Comparison of ENCODE assay signal across 29 mouse cellular contexts in the genomic region with DNA sequence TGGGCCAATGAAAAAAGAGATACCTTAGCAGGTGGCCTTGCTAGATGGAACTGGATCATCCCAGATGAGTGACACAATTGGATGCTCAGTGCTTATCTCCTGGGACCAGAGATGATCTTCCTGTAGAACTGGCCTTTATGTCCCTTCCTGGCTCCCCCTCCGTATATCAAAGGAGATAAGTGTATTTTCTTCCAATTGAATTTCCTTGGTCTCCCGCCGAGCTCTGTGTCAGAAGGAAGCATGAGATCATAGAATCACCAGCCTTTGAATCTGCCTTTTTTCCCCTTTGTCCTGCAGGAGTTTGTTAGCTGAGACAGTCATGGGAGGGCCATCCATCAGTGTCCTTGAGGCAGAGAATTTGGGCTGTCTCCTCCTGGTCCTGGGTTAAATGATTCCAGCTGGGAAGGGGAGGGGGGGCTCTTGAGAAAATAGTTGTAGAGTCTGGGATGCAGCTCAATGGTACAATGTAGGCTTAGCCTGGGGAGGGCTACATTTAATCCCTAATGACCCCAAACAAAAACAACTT. TPM values are rescaled to one million over a fixed set of nuclear protein-coding genes. Genes with fewer than 3 reads are reported as not detected.
DNase-seq lines count a peak whose midpoint lies in the region; ATAC-seq lines count a peak whose summit lies in the region.
"Had no signal": no experiment of that assay in that cellular context is flagged by ENCODE, and none has a peak within 500 bp of the region (broad histone marks: within the 10 kb centered on the region; RNA-seq: fewer than 3 reads in every experiment).

No protein-coding gene starts in this region.

- no peak for ATAC-seq in forebrain, embryonic 14.5 days
- ATAC-seq in forebrain, embryonic 16.5 days, result no peak
- peak; percentile 31; the same call in 1 of the 2 replicates for ATAC-seq in midbrain, embryonic 15.5 days (replicated peaks)
- ATAC-seq in midbrain, embryonic 16.5 days, result no peak
- no peak for ATAC-seq in neural tube, embryonic 11.5 days (ENCODE audit: insufficient read depth, low FRiP score, low TSS enrichment)
- ATAC-seq in heart, embryonic 12.5 days (ENCODE audit: insufficient number of reproducible peaks, low FRiP score), result no peak
- ATAC-seq: intestine, postnatal 0 days had no signal

- H3K27ac ChIP-seq in forebrain, embryonic 14.5 days (ENCODE audit: low read depth, low read length), result no peak overlapping the region
- no peak overlapping the region for H3K27ac ChIP-seq in forebrain, embryonic 16.5 days (ENCODE audit: low read length)
- H3K27ac ChIP-seq in midbrain, embryonic 15.5 days, result no peak overlapping the region
- no peak overlapping the region for H3K27ac ChIP-seq in midbrain, embryonic 16.5 days (ENCODE audit: low read length)
- no peak overlapping the region for H3K27ac ChIP-seq in neural tube, embryonic 11.5 days (ENCODE audit: low read depth, low read length)
- H3K27ac ChIP-seq in heart, embryonic 12.5 days (ENCODE audit: poor library complexity, severe bottlenecking), result no peak overlapping the region
- H3K27ac ChIP-seq: embryonic facial prominence, embryonic 13.5 days; forebrain, embryonic 10.5 days; heart, embryonic 10.5 days; left cerebral cortex, adult 2 months; limb, embryonic 13.5 days; lung, embryonic 15.5 days had no signal

- WGBS in forebrain, embryonic 14.5 days, result 57% methylated on average over 3 of the region's 3 CpGs
- WGBS in forebrain, embryonic 16.5 days, result 67% methylated on average over 3 of the region's 3 CpGs
- 36% methylated on average over 3 of the region's 3 CpGs for WGBS in midbrain, embryonic 15.5 days
- WGBS in midbrain, embryonic 16.5 days, result 33% methylated on average over 3 of the region's 3 CpGs
- WGBS in neural tube, embryonic 11.5 days, result 10% methylated on average over 3 of the region's 3 CpGs
- WGBS in heart, embryonic 12.5 days, result 32% methylated on average over 3 of the region's 3 CpGs

- H3K4me2 ChIP-seq in forebrain, embryonic 14.5 days (ENCODE audit: low read length), result no peak overlapping the region
- H3K4me2 ChIP-seq in forebrain, embryonic 16.5 days (ENCODE audit: low read length), result no peak overlapping the region
- no peak overlapping the region for H3K4me2 ChIP-seq in midbrain, embryonic 15.5 days
- H3K4me2 ChIP-seq in midbrain, embryonic 16.5 days (ENCODE audit: low read length), result no peak overlapping the region
- no peak overlapping the region for H3K4me2 ChIP-seq in neural tube, embryonic 11.5 days (ENCODE audit: low read depth)
- H3K4me2 ChIP-seq in heart, embryonic 12.5 days, result no peak overlapping the region
- H3K4me2 ChIP-seq: embryonic facial prominence, embryonic 13.5 days; limb, embryonic 13.5 days; liver, embryonic 11.5 days; lung, embryonic 15.5 days had no signal

- H3K36me3 ChIP-seq in forebrain, embryonic 14.5 days (ENCODE audit: control insufficient read depth, insufficient read depth, low read length), result no peaks in the 10 kb centered on the region
- no peaks in the 10 kb centered on the region for H3K36me3 ChIP-seq in forebrain, embryonic 16.5 days (ENCODE audit: control insufficient read depth, insufficient read depth)
- no peaks in the 10 kb centered on the region for H3K36me3 ChIP-seq in midbrain, embryonic 15.5 days (replicated peaks)
- no peaks in the 10 kb centered on the region for H3K36me3 ChIP-seq in midbrain, embryonic 16.5 days (ENCODE audit: control insufficient read depth, insufficient read depth, low read length)
- H3K36me3 ChIP-seq in neural tube, embryonic 11.5 days (ENCODE audit: control insufficient read depth, insufficient read depth, low read length), result no peaks in the 10 kb centered on the region
- H3K36me3 ChIP-seq in heart, embryonic 12.5 days, result no peaks in the 10 kb centered on the region
- H3K36me3 ChIP-seq: embryonic facial prominence, embryonic 13.5 days; forebrain, embryonic 10.5 days; heart, embryonic 10.5 days; limb, embryonic 13.5 days; lung, embryonic 15.5 days had no signal

- DNase-seq in forebrain, embryonic 14.5 days (ENCODE audit: low spot score), result peak; percentile 30
- DNase-seq in embryo, embryonic 11 days, result peak; percentile 70
- peak; percentile 52 for DNase-seq in neural tube, embryonic 11.5 days (ENCODE audit: low spot score)
- DNase-seq in spleen, adult 18-20 months, result no peak
- DNase-seq: adrenal gland, postnatal 14 days; cerebellum, adult 11-12 months; cerebellum, postnatal 10 days; gastrocnemius, postnatal 25 days; heart, adult 11 months; heart, postnatal 36 days; kidney, adult 9 months; kidney, postnatal 10 days; midbrain, embryonic 14.5 days; right cerebral cortex, adult 18-20 months; thymus, adult 2 months; thymus, postnatal 36 days had no signal

- H3K9ac ChIP-seq in forebrain, embryonic 14.5 days (ENCODE audit: low read length), result no peak overlapping the region
- no peak overlapping the region for H3K9ac ChIP-seq in forebrain, embryonic 16.5 days (replicated peaks; ENCODE audit: low read depth, low read length)
- H3K9ac ChIP-seq in midbrain, embryonic 15.5 days, result no peak overlapping the region
- no peak overlapping the region for H3K9ac ChIP-seq in midbrain, embryonic 16.5 days (ENCODE audit: low read depth, low read length)
- no peak overlapping the region for H3K9ac ChIP-seq in neural tube, embryonic 11.5 days (ENCODE audit: low read length)
- H3K9ac ChIP-seq in heart, embryonic 12.5 days, result no peak overlapping the region
- H3K9ac ChIP-seq: embryonic facial prominence, embryonic 13.5 days; limb, embryonic 13.5 days; lung, embryonic 15.5 days had no signal

- H3K4me1 ChIP-seq in forebrain, embryonic 14.5 days (ENCODE audit: control insufficient read depth, insufficient read depth, low read length), result peaks cover 17% of the 10 kb centered on the region
- peaks cover 16% of the 10 kb centered on the region for H3K4me1 ChIP-seq in forebrain, embryonic 16.5 days (replicated peaks; ENCODE audit: control insufficient read depth, insufficient read depth, low read length)
- H3K4me1 ChIP-seq in midbrain, embryonic 15.5 days, result peaks cover 36% of the 10 kb centered on the region
- H3K4me1 ChIP-seq in midbrain, embryonic 16.5 days (ENCODE audit: control insufficient read depth, insufficient read depth, low read length), result peaks cover 28% of the 10 kb centered on the region
- H3K4me1 ChIP-seq in neural tube, embryonic 11.5 days (ENCODE audit: control insufficient read depth, insufficient read depth, low read length), result peaks cover 12% of the 10 kb centered on the region
- peaks cover 23% of the 10 kb centered on the region for H3K4me1 ChIP-seq in heart, embryonic 12.5 days (replicated peaks)

- H3K9me3 ChIP-seq in forebrain, embryonic 14.5 days (replicated peaks; ENCODE audit: control insufficient read depth, low read length), result no peaks in the 10 kb centered on the region
- no peaks in the 10 kb centered on the region for H3K9me3 ChIP-seq in forebrain, embryonic 16.5 days (ENCODE audit: control insufficient read depth, low read length)
- no peaks in the 10 kb centered on the region for H3K9me3 ChIP-seq in midbrain, embryonic 15.5 days
- H3K9me3 ChIP-seq in midbrain, embryonic 16.5 days (replicated peaks; ENCODE audit: control insufficient read depth, low read length, poor library complexity, severe bottlenecking), result no peaks in the 10 kb centered on the region
- no peaks in the 10 kb centered on the region for H3K9me3 ChIP-seq in neural tube, embryonic 11.5 days (ENCODE audit: control insufficient read depth, low read length)
- H3K9me3 ChIP-seq in heart, embryonic 12.5 days (replicated peaks), result no peaks in the 10 kb centered on the region
- H3K9me3 ChIP-seq: embryonic facial prominence, embryonic 13.5 days; forebrain, embryonic 10.5 days; heart, embryonic 10.5 days; limb, embryonic 13.5 days; lung, embryonic 15.5 days had no signal

- no peak overlapping the region for H3K4me3 ChIP-seq in forebrain, embryonic 14.5 days (ENCODE audit: low read depth, low read length)
- no peak overlapping the region for H3K4me3 ChIP-seq in forebrain, embryonic 16.5 days (replicated peaks; ENCODE audit: low read length)
- H3K4me3 ChIP-seq in midbrain, embryonic 15.5 days, result no peak overlapping the region
- no peak overlapping the region for H3K4me3 ChIP-seq in midbrain, embryonic 16.5 days (ENCODE audit: low read depth, low read length)
- no peak overlapping the region for H3K4me3 ChIP-seq in neural tube, embryonic 11.5 days (ENCODE audit: low read depth, low read length)
- no peak overlapping the region for H3K4me3 ChIP-seq in heart, embryonic 12.5 days
- H3K4me3 ChIP-seq: embryonic facial prominence, embryonic 13.5 days; forebrain, embryonic 10.5 days; heart, embryonic 10.5 days; left cerebral cortex, adult 2 months; limb, embryonic 13.5 days; lung, embryonic 15.5 days; myocyte had no signal

- H3K27me3 ChIP-seq in forebrain, embryonic 14.5 days (replicated peaks; ENCODE audit: control insufficient read depth, insufficient read depth, low read length), result no peaks in the 10 kb centered on the region
- no peaks in the 10 kb centered on the region for H3K27me3 ChIP-seq in forebrain, embryonic 16.5 days (replicated peaks; ENCODE audit: control insufficient read depth, insufficient read depth, low read length)
- H3K27me3 ChIP-seq in midbrain, embryonic 15.5 days (replicated peaks), result no peaks in the 10 kb centered on the region
- no peaks in the 10 kb centered on the region for H3K27me3 ChIP-seq in midbrain, embryonic 16.5 days (ENCODE audit: control insufficient read depth, insufficient read depth, low read depth, low read length)
- H3K27me3 ChIP-seq in neural tube, embryonic 11.5 days (ENCODE audit: control insufficient read depth, insufficient read depth, low read length), result no peaks in the 10 kb centered on the region
- no peaks in the 10 kb centered on the region for H3K27me3 ChIP-seq in heart, embryonic 12.5 days (replicated peaks)
- H3K27me3 ChIP-seq: embryonic facial prominence, embryonic 13.5 days; limb, embryonic 13.5 days; lung, embryonic 15.5 days had no signal

RNA-seq across cellular contexts. Expression of gene Map6, which starts 33.5 kb away (rescaled TPM):
- polyA plus RNA-seq in forebrain, embryonic 14.5 days (2014; fragmentation: Nextera tagmentation; extraction: Ambion mirVana), result 46.2 and 62.4 TPM in 2 replicates
- polyA plus RNA-seq in forebrain, embryonic 16.5 days (2015; fragmentation: Nextera tagmentation; extraction: Ambion mirVana), result 69.3 and 90.0 TPM in 2 replicates
- polyA plus RNA-seq in midbrain, embryonic 15.5 days (2015; fragmentation: Nextera tagmentation; extraction: Ambion mirVana), result 153 and 155 TPM in 2 replicates
- 140 and 155 TPM in 2 replicates for polyA plus RNA-seq in midbrain, embryonic 16.5 days (2015; fragmentation: Nextera tagmentation; extraction: Ambion mirVana)
- 46.7 and 57.0 TPM in 2 replicates for polyA plus RNA-seq in neural tube, embryonic 11.5 days (2014; fragmentation: Nextera tagmentation; extraction: Ambion mirVana)
- 3.0 and 3.4 TPM in 2 replicates for polyA plus RNA-seq in heart, embryonic 12.5 days (2016; fragmentation: Nextera tagmentation; extraction: Ambion mirVana)

RNA-seq across cellular contexts. Expression of gene Serpinh1, which starts 52.3 kb away (rescaled TPM):
- polyA plus RNA-seq in forebrain, embryonic 14.5 days (2014; fragmentation: Nextera tagmentation; extraction: Ambion mirVana), result 102 and 115 TPM in 2 replicates
- polyA plus RNA-seq in forebrain, embryonic 16.5 days (2015; fragmentation: Nextera tagmentation; extraction: Ambion mirVana), result 201 and 257 TPM in 2 replicates
- 235 and 259 TPM in 2 replicates for polyA plus RNA-seq in midbrain, embryonic 15.5 days (2015; fragmentation: Nextera tagmentation; extraction: Ambion mirVana)
- 185 and 203 TPM in 2 replicates for polyA plus RNA-seq in midbrain, embryonic 16.5 days (2015; fragmentation: Nextera tagmentation; extraction: Ambion mirVana)
- polyA plus RNA-seq in neural tube, embryonic 11.5 days (2014; fragmentation: Nextera tagmentation; extraction: Ambion mirVana), result 337 and 339 TPM in 2 replicates
- 1,302 and 1,316 TPM in 2 replicates for polyA plus RNA-seq in heart, embryonic 12.5 days (2016; fragmentation: Nextera tagmentation; extraction: Ambion mirVana)

Comparison
In these comparisons a context has a peak if more than half of its experiments do, and no peak if none do; other contexts are left out.
1. DNase-seq: peak in forebrain, embryonic 14.5 days (single experiment), embryo, embryonic 11 days (single experiment) and neural tube, embryonic 11.5 days (single experiment); none in spleen, adult 18-20 months (0 of 2).
2. RNA of gene Map6, which starts 33.5 kb away (polyA plus RNA-seq): 153 to 155 TPM in midbrain, embryonic 15.5 days, 140 to 155 TPM in midbrain, embryonic 16.5 days, 69.3 to 90.0 TPM in forebrain, embryonic 16.5 days, 46.7 to 57.0 TPM in neural tube, embryonic 11.5 days and 46.2 to 62.4 TPM in forebrain, embryonic 14.5 days; 3.0 to 3.4 TPM in heart, embryonic 12.5 days; every median in the first group is over 10 times any median in the second.